Mouse (Mus musculus): ENCODE measurements around the gene Calr.

DNA sequence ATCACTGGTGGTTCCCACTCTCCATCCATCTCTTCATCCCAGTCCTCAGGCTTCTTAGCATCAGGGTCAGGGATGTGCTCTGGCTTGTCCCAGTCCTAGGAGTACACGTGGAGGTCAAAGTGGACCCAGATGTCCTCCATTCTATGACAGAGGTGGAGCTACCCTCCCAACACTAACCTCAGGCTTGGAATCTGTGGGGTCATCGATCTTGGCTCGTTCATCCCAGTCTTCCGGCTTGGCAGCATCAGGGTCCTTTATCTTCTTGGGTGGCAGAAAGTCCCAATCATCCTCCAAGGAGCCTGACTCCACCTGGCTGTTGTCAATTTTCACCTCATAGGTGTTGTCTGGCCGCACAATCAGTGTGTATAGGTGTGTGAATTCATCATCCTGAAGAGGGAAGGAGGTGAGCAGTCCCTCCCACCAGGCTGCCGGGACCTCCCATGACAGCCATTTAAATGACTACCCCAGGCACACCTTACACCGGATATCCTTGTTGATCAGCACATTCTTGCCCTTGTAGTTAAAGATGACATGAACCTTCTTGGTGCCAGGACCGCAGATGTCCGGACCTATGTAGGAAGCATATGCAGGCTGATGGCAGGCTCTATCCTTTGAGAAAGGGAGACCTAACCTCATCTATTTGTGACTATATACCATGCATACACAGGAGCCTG, 2.2 kb downstream of the Calr start:
- TF ChIP-seq CTCF (IDR thresholded peaks at IDR 0.05) (no peak), EP300 (IDR thresholded peaks at IDR 0.05) (no peak)
